In genomic region chr13:97637506-97637905, GRCm38 (mm10) we compare ENCODE assay signal across 20 mouse cellular contexts.
"Had no signal": no experiment of that assay in that cellular context is flagged by ENCODE, and none has a peak within 500 bp of the region (broad histone marks: within the 10 kb centered on the region; RNA-seq: fewer than 3 reads in every experiment).

No protein-coding gene starts in this region.

- DNase-seq: gastrocnemius, adult 2 months; gastrocnemius, postnatal 10 days; gastrocnemius, postnatal 25 days; heart, postnatal 4 days; kidney, adult 18-20 months; kidney, adult 8-10 months; kidney, postnatal 10 days; kidney, postnatal 25 days; kidney, postnatal 4 days; liver; liver, embryonic 13.5 days had no signal

- H3K27ac ChIP-seq: gastrocnemius, adult 2 months; heart, embryonic 13.5 days; heart, embryonic 15.5 days; hindbrain, embryonic 10.5 days; hindbrain, embryonic 12.5 days; intestine, embryonic 15.5 days; limb, embryonic 10.5 days; limb, embryonic 12.5 days; liver, embryonic 13.5 days; liver, embryonic 15.5 days had no signal

- H3K27me3 ChIP-seq: heart, embryonic 13.5 days; heart, embryonic 15.5 days; hindbrain, embryonic 12.5 days; intestine, embryonic 15.5 days; limb, embryonic 12.5 days; liver, embryonic 13.5 days; liver, embryonic 15.5 days had no signal

- H3K9ac ChIP-seq: heart, embryonic 13.5 days; heart, embryonic 15.5 days; hindbrain, embryonic 12.5 days; hindbrain, embryonic 14.5 days; intestine, embryonic 15.5 days; limb, embryonic 12.5 days; liver, embryonic 13.5 days; liver, embryonic 15.5 days had no signal

- H3K4me3 ChIP-seq: gastrocnemius, adult 2 months; heart, embryonic 13.5 days; heart, embryonic 15.5 days; hindbrain, embryonic 10.5 days; hindbrain, embryonic 12.5 days; intestine, embryonic 15.5 days; limb, embryonic 10.5 days; limb, embryonic 12.5 days; liver, embryonic 13.5 days; liver, embryonic 15.5 days had no signal

- H3K4me1 ChIP-seq: intestine, embryonic 15.5 days; liver, embryonic 13.5 days; liver, embryonic 15.5 days had no signal

- H3K36me3 ChIP-seq: heart, embryonic 13.5 days; heart, embryonic 15.5 days; hindbrain, embryonic 10.5 days; hindbrain, embryonic 12.5 days; intestine, embryonic 15.5 days; limb, embryonic 10.5 days; limb, embryonic 12.5 days; liver, embryonic 13.5 days; liver, embryonic 15.5 days had no signal
